ENCODE assay signal across 10 mouse cellular contexts in genomic region chr8:70507027-70507393, GRCm38 (mm10). TPM values are rescaled to one million over a fixed set of nuclear protein-coding genes. Genes with fewer than 3 reads are reported as not detected.
DNase-seq lines count a peak whose midpoint lies in the region; ATAC-seq and TF ChIP-seq lines count a peak whose summit lies in the region.
"Had no signal": no experiment of that assay in that cellular context is flagged by ENCODE, and none has a peak within 500 bp of the region (broad histone marks: within the 10 kb centered on the region; RNA-seq: fewer than 3 reads in every experiment).

No protein-coding gene starts in this region.

- intact Hi-C loops in gastrocnemius, adult 2 months (cut with DNase I), result loop anchor here (5.0 kb wide), 1 partner anchor 165 kb away; no protein-coding TSS in a partner anchor
- intact Hi-C loops in gastrocnemius, postnatal 36 days (cut with DNase I), result no loop called here

- H3K36me3 ChIP-seq in neural tube, embryonic 11.5 days (ENCODE audit: control insufficient read depth, insufficient read depth, low read length), result peaks cover 10% of the 10 kb centered on the region
- peaks cover 29% of the 10 kb centered on the region for H3K36me3 ChIP-seq in liver, embryonic 13.5 days

- TF ChIP-seq CTCF in gastrocnemius, adult 2 months (IDR thresholded peaks at IDR 0.05), result no peak
- no peak for TF ChIP-seq CTCF in lung, adult 2 months (IDR thresholded peaks at IDR 0.05; ENCODE audit: insufficient read depth, low read length)

- peak overlapping the region; percentile 99 for H3K27ac ChIP-seq in gastrocnemius, adult 2 months
- H3K27ac ChIP-seq in neural tube, embryonic 11.5 days (ENCODE audit: low read depth, low read length), result no peak overlapping the region
- H3K27ac ChIP-seq in liver, embryonic 13.5 days, result peak overlapping the region; percentile 95

- peak overlapping the region; percentile 89 for H3K4me3 ChIP-seq in gastrocnemius, adult 2 months
- H3K4me3 ChIP-seq in neural tube, embryonic 11.5 days (ENCODE audit: low read depth, low read length), result peak overlapping the region; percentile 71
- H3K4me3 ChIP-seq in liver, embryonic 13.5 days (replicated peaks), result peak overlapping the region; percentile 79
- H3K4me3 ChIP-seq in lung, adult 2 months (replicated peaks; ENCODE audit: extremely low read depth, low read depth, low read length), result no peak overlapping the region

- H3K9ac ChIP-seq in neural tube, embryonic 11.5 days (ENCODE audit: low read length), result no peak overlapping the region
- peak overlapping the region; percentile 89 for H3K9ac ChIP-seq in liver, embryonic 13.5 days

- H3K4me1 ChIP-seq in neural tube, embryonic 11.5 days (ENCODE audit: control insufficient read depth, insufficient read depth, low read length), result peaks cover 26% of the 10 kb centered on the region
- H3K4me1 ChIP-seq in liver, embryonic 13.5 days (replicated peaks), result peaks cover 79% of the 10 kb centered on the region
- peaks cover 19% of the 10 kb centered on the region for H3K4me1 ChIP-seq in lung, adult 2 months (ENCODE audit: control insufficient read depth, insufficient read depth, low read length)

- no peak for ATAC-seq in neural tube, embryonic 11.5 days (ENCODE audit: insufficient read depth, low FRiP score, low TSS enrichment)
- ATAC-seq in liver, embryonic 13.5 days (ENCODE audit: low read depth), result no peak

- WGBS in neural tube, embryonic 11.5 days, result 65% methylated on average over 5 of the region's 5 CpGs
- 41% methylated on average over 5 of the region's 5 CpGs for WGBS in liver, embryonic 13.5 days (ENCODE audit: insufficient replicate concordance)
- 66% methylated on average over 5 of the region's 5 CpGs for WGBS in lung, adult 2 months

- no peak for DNase-seq in gastrocnemius, adult 2 months
- DNase-seq in gastrocnemius, postnatal 36 days, result no peak
- no peak for DNase-seq in neural tube, embryonic 11.5 days (ENCODE audit: low spot score)
- no peak for DNase-seq in neural tube, embryonic 10.5 days (ENCODE audit: extremely low spot score, low spot score)
- DNase-seq in liver, embryonic 13.5 days, result no peak
- DNase-seq in left cerebral cortex, adult 18-20 months (ENCODE audit: low spot score in 2 of 2), result no peak
- DNase-seq in left cerebral cortex, adult 9 months (ENCODE audit: low spot score in 2 of 2), result no peak
- no peak for DNase-seq in lung, adult 2 months

- H3K4me2 ChIP-seq in neural tube, embryonic 11.5 days (ENCODE audit: low read depth), result no peak overlapping the region
- peak overlapping the region; percentile 93 for H3K4me2 ChIP-seq in liver, embryonic 13.5 days

- H3K27me3 ChIP-seq in neural tube, embryonic 11.5 days (ENCODE audit: control insufficient read depth, insufficient read depth, low read length), result peaks cover 17% of the 10 kb centered on the region
- H3K27me3 ChIP-seq in liver, embryonic 13.5 days, result peaks cover 18% of the 10 kb centered on the region

- H3K9me3 ChIP-seq in neural tube, embryonic 11.5 days (ENCODE audit: control insufficient read depth, low read length), result no peaks in the 10 kb centered on the region
- H3K9me3 ChIP-seq in liver, embryonic 13.5 days (replicated peaks), result no peaks in the 10 kb centered on the region

- TF ChIP-seq POLR2A in lung, adult 2 months (IDR thresholded peaks at IDR 0.05; ENCODE audit: borderline replicate concordance, extremely low read depth, low read depth, low read length), result no peak

RNA-seq across cellular contexts. Expression of gene Rex1bd, which starts 0.5 kb away (rescaled TPM):
- 100 to 1,000 TPM; 146 to 148 TPM for total RNA-seq in gastrocnemius, adult 2 months (2021)
- total RNA-seq in gastrocnemius, postnatal 36 days (2021), result 100 to 1,000 TPM; 126 to 128 TPM
- 118 and 132 TPM in 2 replicates for polyA plus RNA-seq in neural tube, embryonic 11.5 days (2014; fragmentation: Nextera tagmentation; extraction: Ambion mirVana)
- 81.2 and 82.3 TPM in 2 replicates for polyA plus RNA-seq in liver, embryonic 13.5 days (2015; fragmentation: Nextera tagmentation; extraction: Ambion mirVana)
- total RNA-seq in left cerebral cortex, adult 18-20 months (2021), result 100 to 1,000 TPM; 118 to 122 TPM
- 145 and 178 TPM in 2 replicates for polyA plus RNA-seq in lung, adult 2 months (2012; rRNA removed)

RNA-seq across cellular contexts. Expression of gene Uba52, which starts 3.6 kb away (rescaled TPM):
- 100 to 1,000 TPM; 777 to 924 TPM for total RNA-seq in gastrocnemius, adult 2 months (2021)
- total RNA-seq in gastrocnemius, postnatal 36 days (2021), result 100 to 1,000 TPM; 787 to 802 TPM
- 809 and 814 TPM in 2 replicates for polyA plus RNA-seq in neural tube, embryonic 11.5 days (2014; fragmentation: Nextera tagmentation; extraction: Ambion mirVana)
- 736 and 758 TPM in 2 replicates for polyA plus RNA-seq in liver, embryonic 13.5 days (2015; fragmentation: Nextera tagmentation; extraction: Ambion mirVana)
- total RNA-seq in left cerebral cortex, adult 18-20 months (2021), result 100 to 1,000 TPM; 924 to 953 TPM
- 370 and 371 TPM in 2 replicates for polyA plus RNA-seq in lung, adult 2 months (2012; rRNA removed)

RNA-seq across cellular contexts. Expression of gene Crlf1, which starts 14.1 kb away (rescaled TPM):
- total RNA-seq in gastrocnemius, adult 2 months (2021), result 1 to 10 TPM; 2.5 to 3.2 TPM
- 1 to 10 TPM; 3.4 to 3.8 TPM for total RNA-seq in gastrocnemius, postnatal 36 days (2021)
- 3.4 and 3.7 TPM in 2 replicates for polyA plus RNA-seq in neural tube, embryonic 11.5 days (2014; fragmentation: Nextera tagmentation; extraction: Ambion mirVana)
- 3.2 and 3.6 TPM in 2 replicates for polyA plus RNA-seq in liver, embryonic 13.5 days (2015; fragmentation: Nextera tagmentation; extraction: Ambion mirVana)
- total RNA-seq in left cerebral cortex, adult 18-20 months (2021), result 1 to 10 TPM; 1.5 to 2.8 TPM
- polyA plus RNA-seq in lung, adult 2 months (2012; rRNA removed), result 27.7 and 34.3 TPM in 2 replicates
- total RNA-seq: liver, adult 2 months had no signal
- polyA plus RNA-seq: liver, adult 2 months had no signal

RNA-seq across cellular contexts. Expression of gene Tmem59l, which starts 19.9 kb away (rescaled TPM):
- not detected for total RNA-seq in gastrocnemius, adult 2 months (2021)
- total RNA-seq in gastrocnemius, postnatal 36 days (2021), result not detected
- polyA plus RNA-seq in neural tube, embryonic 11.5 days (2014; fragmentation: Nextera tagmentation; extraction: Ambion mirVana), result 19.3 and 20.7 TPM in 2 replicates
- polyA plus RNA-seq in liver, embryonic 13.5 days (2015; fragmentation: Nextera tagmentation; extraction: Ambion mirVana), result 0.14 and 0.33 TPM in 2 replicates
- 100 to 1,000 TPM; 295 to 296 TPM for total RNA-seq in left cerebral cortex, adult 18-20 months (2021)
- polyA plus RNA-seq in lung, adult 2 months (2012; rRNA removed), result 10.5 and 12.2 TPM in 2 replicates
- total RNA-seq: heart, postnatal 36 days; liver, adult 2 months had no signal
- polyA plus RNA-seq: liver, adult 2 months had no signal

RNA-seq across cellular contexts. Expression of gene Fkbp8, which starts 20.5 kb away (rescaled TPM):
- total RNA-seq in gastrocnemius, adult 2 months (2021), result 100 to 1,000 TPM; 108 to 112 TPM
- total RNA-seq in gastrocnemius, postnatal 36 days (2021), result 100 to 1,000 TPM in 1 of 2 experiments, 10 to 100 TPM in 1; 99.3 to 107 TPM
- 243 and 252 TPM in 2 replicates for polyA plus RNA-seq in neural tube, embryonic 11.5 days (2014; fragmentation: Nextera tagmentation; extraction: Ambion mirVana)
- 177 and 182 TPM in 2 replicates for polyA plus RNA-seq in liver, embryonic 13.5 days (2015; fragmentation: Nextera tagmentation; extraction: Ambion mirVana)
- 100 to 1,000 TPM; 407 to 421 TPM for total RNA-seq in left cerebral cortex, adult 18-20 months (2021)
- 361 and 369 TPM in 2 replicates for polyA plus RNA-seq in lung, adult 2 months (2012; rRNA removed)
